Mouse (Mus musculus) heart, adult 2 months (tissue): ENCODE data around the gene Pola2.

Experiments
- CTCF ChIP-seq: fragments of 200-600 bp; IDR thresholded peaks from 2 replicates; pipeline ENCODE4 v1.8.1; 2022; ENCODE audit warnings: antibody characterized with exemption, mild to moderate bottlenecking, moderate library complexity
- EP300 ChIP-seq: fragments of 200-500 bp; IDR thresholded peaks from 2 replicates; pipeline ENCODE4 v1.6.1; 2011; ENCODE audit warnings: low read depth, low read length, control low read depth; ENCODE audit not compliant: insufficient read depth
- POLR2A ChIP-seq: fragments of 200-500 bp; IDR thresholded peaks from 2 replicates; pipeline ENCODE4 v1.6.1; 2011; ENCODE audit warnings: mild to moderate bottlenecking, low read depth, low read length, control low read depth; ENCODE audit not compliant: insufficient read depth

DNA sequence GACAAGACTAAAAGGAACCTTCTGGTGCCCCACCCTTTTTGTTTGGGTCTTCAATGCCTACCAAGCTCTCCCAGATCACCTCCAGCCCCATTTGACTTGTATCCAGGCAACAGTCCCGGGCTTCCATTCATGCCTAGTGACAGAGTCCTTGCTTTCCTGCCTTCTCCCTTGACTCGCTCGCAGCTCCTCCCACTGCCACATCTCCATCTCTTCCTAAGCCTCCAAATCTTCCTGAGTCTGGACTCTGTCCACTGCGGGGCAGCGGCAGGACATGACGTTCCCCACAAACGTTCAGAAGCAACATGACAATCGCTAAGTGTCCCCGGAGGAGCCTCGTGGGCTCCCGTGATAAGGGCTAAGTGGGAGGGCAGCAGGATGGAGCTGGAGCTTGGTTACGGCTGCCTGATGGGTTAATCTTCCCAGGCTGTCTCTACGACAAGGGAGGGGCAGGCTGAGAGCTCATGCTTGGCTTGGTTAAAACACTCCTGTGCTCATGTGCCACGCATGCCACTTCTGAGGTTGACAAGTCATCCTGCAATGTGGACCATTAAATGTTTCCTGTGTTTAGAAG is 26.1 kb downstream of the Pola2 start:
- TF ChIP-seq POLR2A (no peak), EP300 (no peak), CTCF (no peak)
